Mouse (Mus musculus) sigmoid colon, adult 10 weeks (tissue): ENCODE measurements around the gene Vmn2r60. TPM values are rescaled to one million over a fixed set of nuclear protein-coding genes. Genes with fewer than 3 reads are reported as not detected.

Experiments
- polyA plus RNA-seq: library from polyadenylated mRNA; stranded (reverse); fragments of 350-450 nt; fragmentation: Illumina TruSeq; extraction: RNeasy Lipid Tissue Mini Kit (QIAGEN cat#74804); gene quantifications from one replicate; pipeline ENCODE4 v1.2.3, GENCODE M21; 2014; ENCODE audit warnings: low read depth, low replicate concordance

Vmn2r60 gene
- not detected for polyA plus RNA-seq

DNA sequence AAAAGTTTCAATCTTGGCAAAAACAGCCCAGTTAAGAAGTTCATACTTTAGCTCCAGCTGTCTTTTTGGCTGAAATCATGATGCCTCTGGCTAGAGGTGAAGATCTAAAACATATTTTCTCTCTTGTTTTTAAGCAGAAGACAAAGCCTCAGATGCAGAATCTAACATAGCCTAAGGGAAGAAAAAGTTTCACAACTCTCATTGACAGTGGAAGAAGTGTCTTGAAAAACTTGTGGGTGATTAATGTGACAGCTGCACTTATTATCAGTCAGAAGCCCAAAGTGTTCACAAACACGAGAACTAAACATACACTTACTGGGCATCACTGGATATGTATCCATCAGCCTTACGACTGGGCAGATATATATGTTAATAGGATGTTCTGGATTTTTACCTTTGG, at the start of gene Vmn2r60:
Vmn2r60 (plus strand) TSS at position 301 of the 400 bp plus-strand sequence.

DNA sequence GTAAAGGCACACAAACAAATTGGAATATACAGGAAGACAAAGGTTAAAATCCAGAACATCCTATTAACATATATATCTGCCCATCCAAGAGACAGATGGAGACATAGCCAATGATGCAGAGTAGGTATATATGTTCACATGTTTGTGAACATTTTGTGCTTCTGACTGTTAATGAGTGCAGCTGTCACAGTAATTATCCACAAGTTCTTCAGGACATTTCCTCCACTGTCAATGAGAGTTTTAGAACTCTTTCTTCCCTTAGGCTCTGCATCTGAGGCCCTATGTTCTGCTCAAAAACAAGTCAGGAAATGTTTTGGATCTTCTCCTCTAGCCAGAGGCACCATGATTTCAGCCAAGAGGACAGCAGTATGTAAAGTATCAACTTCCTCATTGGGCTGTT, 48.6 kb upstream of the Vmn2r60 start, which contains the start of gene Vmn2r59:
Vmn2r59 (minus strand) TSS at position 101 of the 400 bp plus-strand sequence.

Other genes starting within 250 kb of the Vmn2r60 start
- gene Vmn2r58, start 235.1 kb upstream of the Vmn2r60 start, polyA plus RNA-seq: not detected
- not detected for gene Vmn2r59, start 48.7 kb upstream of the Vmn2r60 start, polyA plus RNA-seq
- not detected for gene Vmn2r61, start 152.3 kb downstream of the Vmn2r60 start, polyA plus RNA-seq